Mouse (Mus musculus): ENCODE results near the gene Adam8. TPM values are rescaled to one million over a fixed set of nuclear protein-coding genes. Genes with fewer than 3 reads are reported as not detected.

Adam8 gene
- polyA plus RNA-seq, 1 experiment, result 3.7 TPM

- no peak for TF ChIP-seq CTCF (IDR thresholded peaks at IDR 0.05; ENCODE audit: control insufficient read depth, insufficient read depth, insufficient read length)
- no peak for TF ChIP-seq MAX (IDR thresholded peaks at IDR 0.05)
- TF ChIP-seq MYOD1 (IDR thresholded peaks at IDR 0.05; ENCODE audit: control insufficient read depth, insufficient read length, low read depth), result no peak
- no peak for TF ChIP-seq CEBPB (IDR thresholded peaks at IDR 0.05; ENCODE audit: low read depth)
- TF ChIP-seq MYOG (IDR thresholded peaks at IDR 0.05; ENCODE audit: control insufficient read depth, extremely low read depth, insufficient read length), result no peak
- TF ChIP-seq USF1 (IDR thresholded peaks at IDR 0.05; ENCODE audit: low read depth), result no peak
- no peak for TF ChIP-seq FOSL1 (IDR thresholded peaks at IDR 0.05; ENCODE audit: insufficient read depth, low read length, poor library complexity, severe bottlenecking)
- Histone ChIP-seq H3K79me2 (ENCODE audit: control insufficient read depth, insufficient read depth) (no peaks in the 10 kb centered on the region), H3K4me3 (ENCODE audit: insufficient read depth, poor library complexity, severe bottlenecking) (no peak overlapping the region), H3K27me3 (ENCODE audit: control insufficient read depth, insufficient read depth, insufficient read length) (peaks cover 8% of the 10 kb centered on the region), H3K36me3 (ENCODE audit: control insufficient read depth, insufficient read depth) (no peaks in the 10 kb centered on the region), H3ac (ENCODE audit: control insufficient read depth, insufficient read length, low read depth) (no peak overlapping the region), H3K79me3 (ENCODE audit: low read depth) (no peaks in the 10 kb centered on the region)
Observed at GRCm38 (mm10) chr7:139937810-139938209, 54.6 kb downstream of the Adam8 start.

- Histone ChIP-seq H3K79me3 (ENCODE audit: low read depth) (no peaks in the 10 kb centered on the region), H3ac (ENCODE audit: control insufficient read depth, insufficient read length, low read depth) (no peak overlapping the region), H3K79me2 (ENCODE audit: control insufficient read depth, insufficient read depth) (no peaks in the 10 kb centered on the region), H3K27me3 (ENCODE audit: control insufficient read depth, insufficient read depth, insufficient read length) (peaks cover 8% of the 10 kb centered on the region), H3K36me3 (ENCODE audit: control insufficient read depth, insufficient read depth) (no peaks in the 10 kb centered on the region), H3K4me3 (ENCODE audit: insufficient read depth, poor library complexity, severe bottlenecking) (no peak overlapping the region)
- TF ChIP-seq MYOD1 (IDR thresholded peaks at IDR 0.05; ENCODE audit: control insufficient read depth, insufficient read length, low read depth) (no peak), MAX (IDR thresholded peaks at IDR 0.05) (no peak), CEBPB (IDR thresholded peaks at IDR 0.05; ENCODE audit: low read depth) (no peak), FOSL1 (IDR thresholded peaks at IDR 0.05; ENCODE audit: insufficient read depth, low read length, poor library complexity, severe bottlenecking) (no peak), USF1 (IDR thresholded peaks at IDR 0.05; ENCODE audit: low read depth) (no peak), CTCF (IDR thresholded peaks at IDR 0.05; ENCODE audit: control insufficient read depth, insufficient read depth, insufficient read length) (no peak), MYOG (IDR thresholded peaks at IDR 0.05; ENCODE audit: control insufficient read depth, extremely low read depth, insufficient read length) (no peak)
Observed at GRCm38 (mm10) chr7:139937138-139937537, 55.2 kb downstream of the Adam8 start.

- Histone ChIP-seq H3K27me3 (ENCODE audit: control insufficient read depth, insufficient read depth, insufficient read length) (peaks cover 8% of the 10 kb centered on the region), H3K4me3 (ENCODE audit: insufficient read depth, poor library complexity, severe bottlenecking) (no peak overlapping the region), H3K79me3 (ENCODE audit: low read depth) (no peaks in the 10 kb centered on the region), H3K36me3 (ENCODE audit: control insufficient read depth, insufficient read depth) (no peaks in the 10 kb centered on the region), H3ac (ENCODE audit: control insufficient read depth, insufficient read length, low read depth) (no peak overlapping the region), H3K79me2 (ENCODE audit: control insufficient read depth, insufficient read depth) (no peaks in the 10 kb centered on the region)
- no peak for TF ChIP-seq CEBPB (IDR thresholded peaks at IDR 0.05; ENCODE audit: low read depth)
- TF ChIP-seq MYOG (IDR thresholded peaks at IDR 0.05; ENCODE audit: control insufficient read depth, extremely low read depth, insufficient read length), result no peak
- no peak for TF ChIP-seq USF1 (IDR thresholded peaks at IDR 0.05; ENCODE audit: low read depth)
- no peak for TF ChIP-seq CTCF (IDR thresholded peaks at IDR 0.05; ENCODE audit: control insufficient read depth, insufficient read depth, insufficient read length)
- no peak for TF ChIP-seq MYOD1 (IDR thresholded peaks at IDR 0.05; ENCODE audit: control insufficient read depth, insufficient read length, low read depth)
- no peak for TF ChIP-seq MAX (IDR thresholded peaks at IDR 0.05)
- no peak for TF ChIP-seq FOSL1 (IDR thresholded peaks at IDR 0.05; ENCODE audit: insufficient read depth, low read length, poor library complexity, severe bottlenecking)
Observed at GRCm38 (mm10) chr7:139936705-139937104, 55.7 kb downstream of the Adam8 start.

DNA sequence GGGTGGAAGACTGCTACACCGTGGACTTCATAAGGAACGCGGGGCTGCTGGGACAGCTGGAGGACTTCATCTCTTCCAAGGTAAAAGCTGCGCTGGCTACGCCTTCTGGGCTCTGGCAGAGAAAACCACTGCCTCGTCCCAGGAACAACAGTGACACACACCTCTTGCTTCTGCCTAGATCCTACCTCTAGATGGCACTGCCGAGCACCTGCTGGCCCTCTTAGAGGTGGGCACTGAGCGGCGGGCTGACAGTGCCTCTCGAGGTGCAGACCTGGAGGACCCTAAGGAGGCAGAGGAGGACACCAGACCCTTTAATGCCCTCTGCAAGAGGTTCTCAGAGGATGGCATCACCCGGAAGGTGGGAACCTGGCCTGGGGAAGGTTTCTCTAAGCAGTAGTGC lies 61.6 kb downstream of the Adam8 start:
- H3K79me3 ChIP-seq (ENCODE audit: low read depth), result no peaks in the 10 kb centered on the region
- peaks cover 19% of the 10 kb centered on the region for H3K27me3 ChIP-seq (ENCODE audit: control insufficient read depth, insufficient read depth, insufficient read length)
- no peaks in the 10 kb centered on the region for H3K36me3 ChIP-seq (ENCODE audit: control insufficient read depth, insufficient read depth)
- H3ac ChIP-seq (ENCODE audit: control insufficient read depth, insufficient read length, low read depth), result no peak overlapping the region
- H3K79me2 ChIP-seq (ENCODE audit: control insufficient read depth, insufficient read depth), result no peaks in the 10 kb centered on the region
- TF ChIP-seq USF1 (IDR thresholded peaks at IDR 0.05; ENCODE audit: low read depth), result no peak
- TF ChIP-seq CTCF (IDR thresholded peaks at IDR 0.05; ENCODE audit: control insufficient read depth, insufficient read depth, insufficient read length), result peak; percentile 64
- no peak overlapping the region for H3K4me3 ChIP-seq (ENCODE audit: insufficient read depth, poor library complexity, severe bottlenecking)

Small RNA genes lying within 50 kb of the gene (microRNA-seq; reads per million reads assigned to microRNA genes)
- 0.12 reads per million for gene Mir202 (ENCODE audit: borderline microRNAs expressed)
- 0.12 reads per million for gene Mir7062 (ENCODE audit: borderline microRNAs expressed)
- gene mmu-mir-7686 (ENCODE audit: borderline microRNAs expressed), result not detected

Other genes with a start within 250 kb of the Adam8 start
- gene Adgra1, start 158.4 kb downstream of the Adam8 start, polyA plus RNA-seq (2012; fragmentation: generic; extraction: Trizol), result 0.14 TPM
- gene Kndc1, start 97.9 kb downstream of the Adam8 start, polyA plus RNA-seq (2012; fragmentation: generic; extraction: Trizol), result not detected
- not detected for gene Utf1, start 48.8 kb downstream of the Adam8 start, polyA plus RNA-seq (2012; fragmentation: generic; extraction: Trizol)
- 0.08 TPM for gene 6430531B16Rik, start 13.8 kb downstream of the Adam8 start, polyA plus RNA-seq (2012; fragmentation: generic; extraction: Trizol)
- 55.8 TPM for gene Zfp511, start 43.8 kb upstream of the Adam8 start, polyA plus RNA-seq (2012; fragmentation: generic; extraction: Trizol)
- 31.7 TPM for gene Tubgcp2, start 44.1 kb upstream of the Adam8 start, polyA plus RNA-seq (2012; fragmentation: generic; extraction: Trizol)
- gene Msx3, start 56.5 kb upstream of the Adam8 start, polyA plus RNA-seq (2012; fragmentation: generic; extraction: Trizol), result 0.01 TPM
- gene Caly, start 90.0 kb upstream of the Adam8 start, polyA plus RNA-seq (2012; fragmentation: generic; extraction: Trizol), result not detected
- not detected for gene Prap1, start 100.8 kb upstream of the Adam8 start, polyA plus RNA-seq (2012; fragmentation: generic; extraction: Trizol)
- 21.5 TPM for gene Fuom, start 109.9 kb upstream of the Adam8 start, polyA plus RNA-seq (2012; fragmentation: generic; extraction: Trizol)
- gene Paox, start 123.2 kb upstream of the Adam8 start, polyA plus RNA-seq (2012; fragmentation: generic; extraction: Trizol), result 10.1 TPM
- 149 TPM for gene Echs1, start 123.9 kb upstream of the Adam8 start, polyA plus RNA-seq (2012; fragmentation: generic; extraction: Trizol)
- 16.9 TPM for gene Mtg1, start 145.0 kb upstream of the Adam8 start, polyA plus RNA-seq (2012; fragmentation: generic; extraction: Trizol)
- gene Sprn, start 162.3 kb upstream of the Adam8 start, polyA plus RNA-seq (2012; fragmentation: generic; extraction: Trizol), result not detected
- gene Olfr522, start 172.2 kb upstream of the Adam8 start, polyA plus RNA-seq (2012; fragmentation: generic; extraction: Trizol), result not detected
- gene Olfr523, start 180.7 kb upstream of the Adam8 start, polyA plus RNA-seq (2012; fragmentation: generic; extraction: Trizol), result not detected
- not detected for gene Olfr524, start 213.4 kb upstream of the Adam8 start, polyA plus RNA-seq (2012; fragmentation: generic; extraction: Trizol)
- gene Cd163l1, start 225.7 kb upstream of the Adam8 start, polyA plus RNA-seq (2012; fragmentation: generic; extraction: Trizol), result not detected